Mouse (Mus musculus): ENCODE measurements around the gene Dnajc6.

Dnajc6 gene

DNA sequence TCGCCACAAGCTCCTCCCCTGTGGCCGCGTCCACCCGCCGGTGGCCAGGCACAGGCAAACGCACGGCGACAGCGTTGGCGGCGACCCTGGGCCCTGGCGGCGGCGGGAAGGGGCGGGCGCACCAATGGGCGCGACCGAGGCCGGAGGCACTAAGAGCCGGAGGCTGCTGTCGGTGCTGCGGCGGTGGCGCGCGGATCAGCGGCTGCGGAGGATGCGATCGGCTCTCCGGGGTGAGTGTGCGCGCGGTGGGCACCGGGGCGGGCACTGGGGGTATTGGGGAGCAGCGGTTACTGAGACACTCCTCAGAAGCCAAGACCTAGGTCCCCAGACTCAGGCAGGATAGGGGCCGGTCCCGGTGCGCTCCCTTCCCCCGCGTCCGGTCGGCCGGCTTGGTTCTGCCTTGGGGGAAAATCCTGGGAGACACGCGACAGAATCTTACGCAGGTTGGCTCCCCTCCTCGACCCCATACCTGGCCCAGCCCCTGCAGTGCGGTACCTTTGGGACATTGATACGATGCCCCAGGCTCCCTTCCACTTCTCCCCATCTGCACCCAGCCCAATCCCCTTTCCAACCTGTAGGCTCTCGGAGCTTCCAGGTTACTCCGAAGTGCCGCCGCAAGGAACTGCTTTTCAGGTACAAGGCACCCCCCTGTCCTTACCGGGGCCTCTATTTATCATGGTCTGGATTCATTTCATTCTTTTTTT, at the start of gene Dnajc6:
TSS of gene Dnajc6 (plus strand) at position 115 of the 704 bp plus-strand sequence.
- peak; percentile 56 for DNase-seq

DNA sequence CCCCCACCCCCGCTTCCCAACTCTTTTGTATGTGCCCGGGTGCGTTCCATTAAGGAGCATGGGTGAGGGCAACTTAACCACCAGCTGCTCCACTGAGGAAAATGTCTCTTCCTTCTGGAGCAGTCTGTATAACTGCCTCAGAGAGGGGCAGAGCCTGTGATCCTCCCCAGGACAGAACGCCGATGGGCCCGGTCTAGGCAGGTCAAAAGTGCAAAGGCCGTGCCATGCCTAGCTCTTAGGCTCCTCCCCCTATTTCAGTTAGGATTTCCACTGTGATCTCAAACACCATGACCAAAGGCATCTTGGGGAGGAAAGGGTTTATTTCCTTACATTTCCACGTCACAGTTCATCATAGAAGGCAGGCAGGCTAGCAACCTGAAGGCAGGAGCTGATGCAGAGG, 47.7 kb upstream of the Dnajc6 start:
- no peak for DNase-seq

DNA sequence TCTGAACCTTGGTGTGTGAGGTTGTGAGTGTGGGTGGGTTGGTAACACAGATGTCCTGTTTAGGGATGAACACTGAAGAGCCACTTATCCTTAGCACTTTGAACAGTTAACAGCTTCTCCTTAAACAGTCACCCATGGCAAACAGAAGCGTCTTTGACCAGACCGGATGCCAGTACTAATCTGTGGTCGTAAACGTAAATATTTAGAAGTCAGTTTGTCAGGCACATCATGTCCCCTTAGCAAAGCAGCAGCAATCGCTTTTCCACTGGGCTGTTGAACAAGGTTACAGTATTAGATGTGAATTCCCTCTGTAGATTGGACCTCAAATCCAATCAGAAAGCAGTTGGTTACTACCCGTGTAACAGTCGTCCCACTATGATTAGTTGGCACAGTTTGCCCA, 47.1 kb upstream of the Dnajc6 start:
- peak; percentile 37 for DNase-seq

DNA sequence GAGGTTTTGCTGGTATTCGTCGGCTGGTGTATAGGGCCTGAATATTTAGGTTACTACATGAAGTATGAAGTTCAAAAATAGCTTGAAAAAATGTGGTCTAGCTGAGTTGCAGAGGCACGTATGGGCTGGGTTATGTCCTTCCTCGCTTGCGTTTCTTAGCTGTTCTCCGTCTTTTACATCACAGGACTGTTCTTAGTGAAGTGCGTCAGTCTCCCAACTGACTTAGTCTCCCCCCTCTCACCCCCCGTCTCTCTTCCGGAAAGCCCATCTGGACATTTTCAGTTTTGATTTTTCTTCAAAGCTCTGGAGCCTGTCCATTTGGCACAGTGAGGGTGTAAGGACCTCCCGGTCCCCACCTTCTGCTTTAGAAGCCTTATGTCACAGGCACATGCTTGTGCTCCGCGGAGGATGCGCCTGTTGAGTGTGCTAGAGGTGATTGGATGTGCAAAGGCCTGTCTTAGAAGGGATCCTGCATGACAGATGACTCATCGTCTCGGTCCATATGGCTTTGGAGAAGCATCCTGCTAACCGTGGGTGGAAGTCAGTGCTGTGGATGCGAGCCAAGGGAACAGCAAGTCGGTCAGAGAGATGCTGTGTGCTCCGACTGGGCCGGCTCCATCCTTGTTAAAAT, 46.2 kb upstream of the Dnajc6 start:
- peak; percentile 99 for DNase-seq

DNA sequence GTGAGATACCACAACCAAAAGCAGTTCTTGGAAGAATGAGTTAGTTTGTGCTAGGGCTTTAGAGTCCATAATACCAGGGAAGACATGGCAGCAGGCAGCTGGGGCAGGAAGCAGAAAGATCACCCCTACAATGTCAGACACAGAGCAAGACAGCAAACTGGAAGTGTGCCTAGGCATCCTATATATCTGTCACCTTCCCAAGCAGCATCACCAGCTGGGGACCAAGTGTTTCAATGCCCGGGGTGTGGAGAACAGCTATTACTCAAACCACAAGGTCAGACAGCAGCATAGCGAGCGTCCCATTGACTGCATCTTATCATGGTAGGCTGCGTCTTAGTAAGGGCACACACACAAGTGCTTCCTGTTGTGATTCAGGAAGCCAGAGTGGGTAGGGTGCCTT, 45.4 kb upstream of the Dnajc6 start:
- peak; percentile 64 for DNase-seq

DNA sequence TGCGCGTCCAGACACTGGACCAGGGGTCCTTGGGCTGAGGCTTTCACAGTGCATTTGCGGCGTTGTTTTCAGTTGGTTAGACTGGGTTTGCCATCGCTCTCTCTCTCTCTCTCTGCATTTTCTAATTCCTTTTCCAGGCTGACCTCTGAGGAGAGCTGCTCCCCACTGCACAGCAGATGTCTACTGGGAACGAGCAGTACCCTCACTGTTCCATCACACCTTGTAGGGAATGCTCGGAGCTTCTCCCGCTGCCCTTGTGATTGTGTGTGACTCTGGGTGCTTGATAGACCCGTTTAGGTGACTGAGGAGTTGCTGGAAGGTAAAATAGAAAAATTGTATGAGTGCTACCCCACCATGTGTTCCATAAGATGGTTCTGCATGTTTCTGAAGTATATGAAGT, 43.6 kb upstream of the Dnajc6 start:
- peak; percentile 53 for DNase-seq

DNA sequence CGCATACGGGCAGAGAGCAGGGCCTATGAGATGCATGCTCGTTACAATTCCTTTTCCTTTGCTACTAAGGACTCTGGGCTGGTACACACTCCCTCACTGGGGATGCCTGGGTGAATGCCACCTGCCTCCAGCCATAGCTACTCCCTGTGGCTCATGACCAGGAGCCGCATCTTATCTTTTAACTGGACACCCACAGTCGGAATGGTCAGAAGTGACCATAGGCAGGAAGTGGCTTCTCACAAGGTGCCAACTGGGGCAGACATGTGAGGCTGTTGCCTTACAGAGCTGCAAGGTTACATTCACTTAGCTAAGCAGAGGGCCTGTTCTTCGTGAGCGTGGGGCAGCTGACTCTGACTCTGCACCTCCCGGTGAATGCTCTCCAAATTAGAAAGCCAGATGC, 39.3 kb upstream of the Dnajc6 start:
- no peak for DNase-seq

DNA sequence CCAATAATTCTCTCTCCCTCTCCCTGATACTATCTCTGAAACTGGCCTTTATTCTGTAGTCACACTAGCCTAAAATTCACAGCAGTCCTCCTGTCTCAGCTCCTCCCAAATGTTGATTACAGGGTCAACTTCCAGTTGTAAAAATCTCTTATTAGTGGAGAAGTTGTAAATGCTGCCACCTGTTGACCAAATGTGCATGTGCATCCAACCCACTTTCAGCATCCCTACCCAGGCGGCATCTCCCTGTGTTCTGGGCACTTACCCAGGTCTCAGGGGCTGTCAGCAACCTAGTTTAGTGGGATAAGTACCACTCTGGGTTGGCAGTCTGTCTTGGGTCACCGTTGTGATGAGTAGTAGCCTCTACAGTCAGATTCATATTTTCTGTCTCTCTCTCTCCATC, 38.1 kb upstream of the Dnajc6 start:
- DNase-seq, result peak; percentile 85

DNA sequence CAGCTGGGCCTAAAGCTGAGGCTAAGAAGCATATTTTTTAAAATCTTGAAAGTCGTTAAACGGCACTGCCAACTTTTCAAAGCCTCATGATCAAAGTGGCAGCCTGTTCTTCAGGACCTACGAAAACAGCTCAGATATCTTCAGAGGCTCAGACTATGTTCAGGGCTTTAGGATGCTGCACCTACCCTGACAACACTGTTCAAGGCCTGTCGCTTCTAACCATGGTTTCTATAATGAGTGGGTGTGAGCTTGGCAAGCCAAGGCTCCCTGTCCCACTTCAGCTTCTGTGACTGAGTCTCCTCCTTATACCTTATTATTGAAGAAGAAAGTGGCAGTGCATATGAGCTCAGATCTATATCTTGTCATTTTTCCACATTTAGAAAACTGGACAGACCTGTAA, 37.1 kb upstream of the Dnajc6 start:
- no peak for DNase-seq

DNA sequence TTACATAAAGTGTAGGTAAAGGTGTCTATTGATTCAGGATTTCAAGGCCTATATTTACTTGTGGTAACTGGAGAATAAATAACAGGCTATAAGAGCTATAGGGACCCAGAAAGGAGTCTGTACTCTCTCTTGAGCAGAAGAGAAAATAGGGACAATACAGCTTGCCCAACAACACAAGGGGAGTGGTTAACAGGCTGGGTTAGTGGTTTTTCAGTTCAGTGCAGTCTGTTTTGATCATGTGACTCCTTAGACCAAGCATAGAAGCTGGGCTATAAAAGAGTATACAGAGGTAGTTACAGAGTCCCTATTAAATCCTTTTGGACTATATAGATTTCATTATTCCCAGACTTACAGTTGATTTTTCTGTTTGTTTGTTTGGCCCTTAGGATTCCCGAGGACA, 36.3 kb upstream of the Dnajc6 start:
- DNase-seq, result no peak

DNA sequence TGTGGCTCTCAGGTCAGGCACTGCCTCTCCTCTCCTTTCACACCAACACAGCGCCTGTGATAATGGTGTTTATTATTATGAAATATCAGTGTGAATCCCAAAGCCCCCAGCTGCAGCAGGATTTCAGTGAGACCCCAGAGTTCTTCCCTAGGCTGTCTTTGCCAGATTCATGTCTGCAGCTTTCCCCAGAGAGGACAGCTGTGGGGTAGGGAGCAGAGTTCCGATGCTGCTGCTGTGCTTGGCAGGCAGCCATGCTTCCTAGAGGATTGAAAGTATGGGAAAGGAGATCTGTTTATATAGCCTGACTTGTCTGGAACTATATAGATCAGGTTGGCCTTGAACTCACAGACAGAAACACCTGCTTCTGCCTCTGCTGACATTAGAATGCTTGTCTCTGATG, 34.4 kb upstream of the Dnajc6 start:
- DNase-seq, result no peak

DNA sequence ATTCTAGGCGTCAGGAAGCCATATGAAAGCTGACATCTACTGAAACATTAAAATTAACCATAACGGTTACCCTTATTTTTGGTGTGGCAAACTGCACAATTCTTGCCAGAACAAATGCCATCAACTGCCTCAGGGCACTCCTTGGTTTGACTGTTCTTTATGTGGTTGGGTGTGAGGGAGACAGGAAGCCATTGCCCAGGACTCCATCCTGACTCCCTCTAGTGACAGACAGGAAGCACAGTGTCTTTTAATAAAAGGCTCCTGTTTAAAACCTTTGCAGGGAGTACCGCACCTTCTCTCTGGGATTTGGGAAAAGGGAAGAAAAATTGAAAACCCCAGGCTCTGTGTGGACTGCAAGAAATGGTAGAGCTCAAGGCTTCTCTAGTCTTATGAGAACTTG, 30.2 kb upstream of the Dnajc6 start:
- DNase-seq, result no peak

DNA sequence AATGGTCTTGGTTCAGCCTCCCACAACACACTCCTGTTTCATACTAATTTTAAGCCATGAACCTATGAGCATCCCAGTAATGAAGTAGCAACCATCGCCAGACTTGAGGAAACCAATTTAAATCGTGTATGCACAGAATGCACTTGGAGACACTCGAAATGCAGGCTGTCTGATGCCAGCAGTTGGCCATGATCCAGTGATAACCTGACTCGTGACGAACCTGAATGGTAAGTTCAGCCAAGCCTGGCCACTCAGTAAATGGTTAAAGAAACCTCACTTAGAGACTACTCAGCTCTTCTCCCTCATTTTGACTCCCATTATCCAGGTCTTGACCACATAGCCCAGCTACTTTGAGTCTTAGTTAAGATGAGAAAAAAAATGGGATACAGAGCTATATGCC, 27.2 kb upstream of the Dnajc6 start:
- no peak for DNase-seq

DNA sequence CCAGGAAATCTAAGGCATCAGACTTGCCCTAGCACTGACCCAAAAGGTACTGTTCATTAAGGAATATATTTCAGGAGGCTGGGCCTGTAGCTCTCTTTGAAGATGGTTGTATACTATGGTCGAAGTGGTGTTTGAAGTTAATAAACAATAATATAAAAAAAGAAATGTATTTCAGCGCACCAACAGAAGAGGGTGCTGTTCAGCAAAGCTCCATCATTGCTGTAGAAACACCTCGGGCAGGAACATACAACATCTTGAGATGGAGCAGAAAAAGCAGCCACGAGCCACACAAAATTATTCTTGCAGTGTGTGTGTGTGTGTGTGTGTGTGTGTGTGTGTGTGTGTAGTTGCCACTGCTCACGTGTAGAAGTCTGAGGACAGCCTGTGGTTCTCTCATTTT, 25.9 kb upstream of the Dnajc6 start:
- DNase-seq, result no peak

DNA sequence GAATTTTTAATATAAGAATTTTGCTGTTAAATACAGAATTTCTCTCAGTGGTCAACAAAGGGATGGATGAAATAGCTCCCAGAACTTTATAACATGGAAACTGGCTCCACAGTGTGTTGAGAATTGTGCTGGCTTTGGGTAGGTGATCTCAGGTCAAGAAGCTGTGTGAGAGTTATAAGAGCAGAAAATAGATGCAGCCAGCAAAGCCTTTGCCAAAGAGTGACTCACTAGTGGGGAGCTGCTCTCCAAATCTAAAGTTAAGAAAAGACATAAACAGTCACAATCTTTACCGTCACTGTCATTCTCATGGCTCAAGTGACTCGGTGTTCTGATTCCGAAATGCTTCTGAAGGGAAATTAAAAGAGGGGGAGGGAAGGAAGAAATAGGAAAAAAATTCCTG, 23.7 kb upstream of the Dnajc6 start:
- DNase-seq, result no peak

DNA sequence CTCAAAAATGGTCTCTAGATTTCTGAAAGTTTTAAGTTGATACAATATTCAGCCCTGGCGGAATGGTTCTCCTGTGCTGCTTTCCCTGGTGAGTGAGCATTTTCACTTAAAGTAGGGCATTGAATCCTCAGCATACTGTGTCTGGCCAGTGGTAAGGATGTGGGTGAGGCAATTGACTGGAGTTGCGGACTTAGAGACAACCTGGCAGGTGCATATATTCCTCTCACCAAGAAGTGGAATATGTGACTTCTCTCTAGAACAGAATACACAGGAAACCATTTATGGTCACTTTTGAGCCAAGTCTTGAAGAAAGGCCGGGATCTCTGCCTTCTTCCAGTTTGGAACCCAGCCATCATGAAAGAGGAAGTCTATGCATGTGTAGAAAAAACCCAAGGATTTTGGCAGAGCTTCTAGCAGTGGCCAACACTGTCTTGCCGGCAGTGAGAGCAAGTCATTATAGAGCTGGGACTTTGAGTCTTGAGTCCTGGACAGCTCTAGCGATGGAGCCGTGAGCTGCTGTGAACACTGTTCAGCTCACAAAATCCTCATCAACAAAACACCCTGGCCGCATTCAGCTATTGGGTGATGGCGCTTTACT, 6.0 kb upstream of the Dnajc6 start:
- DNase-seq, result no peak

DNA sequence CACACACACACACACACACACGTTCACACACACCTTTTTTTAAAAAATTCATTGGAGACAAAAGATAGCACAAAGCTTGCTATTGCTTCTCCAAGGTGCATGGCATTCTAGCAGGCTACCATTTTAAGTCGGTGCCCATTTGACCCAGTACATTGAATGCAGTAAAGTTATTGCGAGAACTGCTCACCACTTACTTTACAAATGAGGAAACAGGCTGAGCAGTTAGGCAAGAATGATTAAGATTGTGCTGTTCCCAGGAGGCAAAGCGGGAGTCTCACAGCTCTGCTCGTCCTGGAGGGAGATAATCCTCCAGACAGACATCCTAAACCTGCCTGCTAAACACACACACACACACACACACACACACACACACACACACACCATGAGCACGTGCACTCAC, 4.7 kb upstream of the Dnajc6 start:
- DNase-seq, result no peak

DNA sequence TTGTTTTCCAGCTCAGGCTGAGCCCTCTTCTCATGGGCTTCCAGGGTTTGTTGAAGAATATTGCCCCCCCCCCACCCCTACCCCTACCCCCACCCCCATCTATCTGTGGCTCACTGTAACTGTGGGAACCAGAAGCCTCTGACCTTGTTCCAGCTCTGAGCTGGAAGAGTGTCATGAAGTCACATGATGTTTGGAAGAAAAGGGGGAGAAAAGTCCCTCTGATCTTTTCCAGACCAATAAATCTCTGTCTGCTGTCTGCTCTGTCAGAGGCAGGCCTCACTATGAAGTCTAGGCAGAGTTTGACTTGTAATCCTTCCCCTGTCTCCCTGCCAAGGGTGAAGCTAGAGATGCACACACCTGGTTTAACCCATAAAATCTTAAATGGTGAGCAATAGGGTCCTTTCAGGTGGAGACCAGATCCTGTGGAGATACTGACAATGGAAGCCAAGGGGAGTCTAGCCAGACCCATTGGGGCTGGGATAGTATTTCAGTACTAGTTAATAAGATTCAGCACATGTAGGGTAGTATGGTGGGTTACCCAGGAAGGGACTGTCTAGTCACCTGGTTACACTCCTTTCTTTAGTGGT, 2.7 kb upstream of the Dnajc6 start:
- no peak for DNase-seq

DNA sequence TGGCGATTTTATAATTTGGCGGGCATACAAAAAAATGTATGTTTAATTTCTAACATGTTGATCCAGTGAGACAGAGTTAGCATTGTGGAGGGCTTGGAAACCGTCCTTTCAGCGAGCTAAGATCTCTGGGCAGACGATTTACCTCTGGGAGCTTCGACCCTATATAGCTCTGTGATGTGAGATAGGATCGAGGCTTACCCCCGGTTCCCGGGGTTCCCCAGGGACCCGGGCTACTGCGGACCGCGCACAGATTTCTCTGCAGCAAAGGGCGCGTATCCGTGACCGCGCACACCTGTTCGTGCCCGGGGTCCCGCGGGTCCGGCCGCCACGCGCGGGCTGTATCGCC, 287 bp upstream of the Dnajc6 start:
- no peak for DNase-seq

DNA sequence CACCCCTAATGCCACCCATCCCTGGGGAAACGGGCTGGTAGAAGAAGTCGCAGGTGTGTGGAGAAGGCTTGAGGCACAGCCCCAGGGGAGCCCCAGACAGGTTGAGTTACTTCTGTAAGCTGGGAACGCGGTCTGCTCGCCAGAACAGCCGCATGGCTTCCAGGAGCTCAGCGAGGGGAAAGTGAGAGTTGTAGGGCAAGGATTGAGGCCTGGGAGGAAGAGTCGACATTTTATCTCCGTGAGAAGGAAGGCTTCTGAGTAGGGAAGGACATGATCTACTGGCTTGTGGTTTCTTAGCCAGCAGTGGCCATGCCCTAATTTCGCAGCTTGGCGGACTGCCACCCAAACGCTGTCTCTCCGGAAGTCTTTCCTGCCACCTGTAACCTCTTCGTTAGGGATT, 888 bp downstream of the Dnajc6 start:
- peak; percentile 44 for DNase-seq

DNA sequence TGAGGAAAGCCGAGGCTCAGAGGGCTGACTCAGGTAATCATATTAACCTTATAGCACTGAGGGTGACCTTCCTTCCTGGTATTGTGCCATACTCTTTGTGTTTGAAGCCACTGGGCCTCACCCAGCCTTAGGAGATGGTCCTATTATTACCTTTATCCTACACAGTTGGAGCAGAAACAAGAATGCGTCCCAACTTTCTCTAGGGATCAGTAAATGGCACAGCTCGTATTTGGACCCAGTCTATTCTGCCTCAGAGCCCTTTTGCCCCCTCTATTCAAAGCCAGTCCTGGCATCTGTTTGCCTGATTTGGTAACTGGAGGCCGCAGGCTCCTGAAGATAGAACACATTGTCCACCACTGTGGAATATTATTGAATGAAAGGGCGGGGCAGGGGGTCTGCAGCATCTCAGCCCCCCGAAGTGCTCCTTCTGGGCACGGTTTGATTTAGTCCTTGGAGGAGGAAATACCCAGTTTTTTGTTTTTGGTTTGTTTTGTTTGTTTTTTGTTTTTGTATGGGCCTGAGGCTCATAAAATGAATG, 8.1 kb downstream of the Dnajc6 start:
- no peak for DNase-seq

DNA sequence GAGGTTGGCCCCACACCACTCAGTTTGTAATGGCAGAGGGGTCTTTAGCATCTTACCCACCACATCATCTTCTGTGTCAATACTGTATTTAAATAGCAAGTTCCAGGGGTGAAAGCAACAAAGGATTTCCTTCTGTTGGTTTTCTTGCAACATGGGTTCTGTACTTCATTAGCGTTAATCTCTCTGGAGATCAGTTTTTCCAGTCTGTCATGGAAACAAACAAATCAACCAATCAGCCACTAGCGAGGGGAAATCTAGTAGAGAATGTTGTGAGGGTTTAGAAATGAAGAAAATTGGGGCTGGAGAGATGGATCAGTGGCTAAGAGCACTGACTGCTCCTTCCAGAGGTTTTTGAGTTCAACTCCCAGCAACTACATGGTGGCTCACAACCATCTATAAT, 9.5 kb downstream of the Dnajc6 start:
- DNase-seq, result no peak

DNA sequence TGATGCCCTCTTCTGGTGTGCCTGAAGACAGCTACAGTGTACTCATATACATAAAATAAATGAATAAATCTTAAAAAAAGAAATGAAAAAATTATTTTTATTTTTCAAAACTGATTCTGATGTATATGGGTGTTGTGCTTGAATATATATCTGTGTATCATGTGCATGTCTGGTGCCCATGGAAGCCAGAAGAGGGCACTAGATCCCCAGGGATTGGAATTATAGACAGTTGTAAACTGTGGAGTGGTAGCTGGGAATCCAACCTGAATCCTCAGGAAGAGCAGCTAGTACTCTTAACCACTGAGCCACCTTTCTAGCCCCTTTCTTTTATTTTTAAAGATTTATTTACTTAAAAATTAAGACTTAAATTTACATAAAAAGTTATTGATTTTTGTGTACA, 9.9 kb downstream of the Dnajc6 start:
- no peak for DNase-seq
